Comparison of ENCODE assay signal across 26 mouse cellular contexts in genomic region chr2:22790435-22790834, GRCm38 (mm10). TPM values are rescaled to one million over a fixed set of nuclear protein-coding genes. Genes with fewer than 3 reads are reported as not detected.
A peak's percentile ranks its signal among the peaks of the same experiment; 100 is the strongest.
DNase-seq lines count a peak whose midpoint lies in the region; ATAC-seq and TF ChIP-seq lines count a peak whose summit lies in the region.
"Had no signal": no experiment of that assay in that cellular context is flagged by ENCODE, and none has a peak within 500 bp of the region (broad histone marks: within the 10 kb centered on the region; RNA-seq: fewer than 3 reads in every experiment).

No protein-coding gene starts in this region.

- H3K4me3 ChIP-seq in kidney, adult 2 months (ENCODE audit: insufficient read depth, low read depth, low read length), result no peak overlapping the region
- no peak overlapping the region for H3K4me3 ChIP-seq in spleen, adult 2 months (ENCODE audit: extremely low read depth, insufficient read depth, insufficient read length)
- H3K4me3 ChIP-seq in stomach, postnatal 0 days (ENCODE audit: low read depth, low read length), result no peak overlapping the region
- no peak overlapping the region for H3K4me3 ChIP-seq in forebrain, embryonic 10.5 days
- H3K4me3 ChIP-seq: embryonic facial prominence, embryonic 13.5 days; forebrain, embryonic 15.5 days; heart, embryonic 12.5 days; intestine, embryonic 15.5 days; limb, embryonic 10.5 days; liver, embryonic 13.5 days; lung, embryonic 15.5 days; midbrain, embryonic 15.5 days; myocyte; neural tube, embryonic 15.5 days had no signal

- no peaks in the 10 kb centered on the region for H3K36me3 ChIP-seq in kidney, adult 2 months (ENCODE audit: control insufficient read depth, insufficient read depth, low read length)
- peaks cover 3% of the 10 kb centered on the region for H3K36me3 ChIP-seq in spleen, adult 2 months (ENCODE audit: control insufficient read depth, insufficient read depth, low read length)
- no peaks in the 10 kb centered on the region for H3K36me3 ChIP-seq in stomach, postnatal 0 days (ENCODE audit: control insufficient read depth, insufficient read depth, low read length)
- no peaks in the 10 kb centered on the region for H3K36me3 ChIP-seq in forebrain, embryonic 10.5 days (replicated peaks)
- H3K36me3 ChIP-seq: embryonic facial prominence, embryonic 13.5 days; forebrain, embryonic 15.5 days; heart, embryonic 12.5 days; intestine, embryonic 15.5 days; limb, embryonic 10.5 days; lung, embryonic 15.5 days; midbrain, embryonic 15.5 days; neural tube, embryonic 15.5 days had no signal

- WGBS in kidney, adult 2 months, result 41% methylated on average over 1 of the region's 1 CpGs
- WGBS in spleen, adult 2 months, result 24% methylated on average over 1 of the region's 1 CpGs
- WGBS in stomach, postnatal 0 days, result 10% methylated on average over 1 of the region's 1 CpGs
- WGBS in forebrain, embryonic 10.5 days, result 63% methylated on average over 1 of the region's 1 CpGs

- peak; percentile 14 for DNase-seq in kidney, adult 2 months
- DNase-seq in kidney, postnatal 25 days, result no peak
- DNase-seq in spleen, adult 2 months (ENCODE audit: low read depth in 1 of 2, low spot score in 2 of 2), result no peak
- DNase-seq in spleen, postnatal 14 days (ENCODE audit: low spot score in 2 of 2), result no peak
- no peak for DNase-seq in adrenal gland, postnatal 14 days
- DNase-seq in stomach, postnatal 0 days (ENCODE audit: low spot score), result no peak
- no peak for DNase-seq in forebrain, embryonic 10.5 days (ENCODE audit: extremely low spot score, low spot score)
- DNase-seq: adrenal gland, adult 8-10 months; cerebellum, adult 11 months; cerebellum, postnatal 10 days; heart, postnatal 14 days; kidney, postnatal 4 days; liver, embryonic 13.5 days; right cerebral cortex, postnatal 4 days; thymus, postnatal 36 days had no signal

- H3K9me3 ChIP-seq in stomach, postnatal 0 days (ENCODE audit: control insufficient read depth, low read length), result no peaks in the 10 kb centered on the region
- H3K9me3 ChIP-seq in forebrain, embryonic 10.5 days, result peaks cover 6% of the 10 kb centered on the region; the same call in 1 of the 2 replicates
- H3K9me3 ChIP-seq: embryonic facial prominence, embryonic 13.5 days; forebrain, embryonic 15.5 days; intestine, embryonic 15.5 days; limb, embryonic 10.5 days; lung, embryonic 15.5 days; midbrain, embryonic 15.5 days had no signal

- peak; percentile 76 for ATAC-seq in megakaryocyte, adult 5-6 weeks (ENCODE audit: poor library complexity, severe bottlenecking)
- no peak for ATAC-seq in stomach, postnatal 0 days (ENCODE audit: low FRiP score, low TSS enrichment)
- ATAC-seq: forebrain, embryonic 15.5 days; intestine, embryonic 15.5 days; midbrain, embryonic 15.5 days had no signal

- no peak for TF ChIP-seq EP300 in stomach, postnatal 0 days (optimal IDR thresholded peaks at IDR 0.05)

- H3K4me2 ChIP-seq in stomach, postnatal 0 days (replicated peaks; ENCODE audit: low read depth), result no peak overlapping the region
- H3K4me2 ChIP-seq: embryonic facial prominence, embryonic 13.5 days; forebrain, embryonic 15.5 days; heart, embryonic 12.5 days; hindbrain, embryonic 14.5 days; intestine, embryonic 15.5 days; liver, embryonic 13.5 days; lung, embryonic 15.5 days; midbrain, embryonic 15.5 days; neural tube, embryonic 15.5 days had no signal

- H3K27me3 ChIP-seq in kidney, adult 2 months (replicated peaks; ENCODE audit: control insufficient read depth, insufficient read depth, low read length), result no peaks in the 10 kb centered on the region
- H3K27me3 ChIP-seq in spleen, adult 2 months (ENCODE audit: control insufficient read depth, insufficient read depth, low read length), result no peaks in the 10 kb centered on the region
- H3K27me3 ChIP-seq in stomach, postnatal 0 days (ENCODE audit: control insufficient read depth, insufficient read depth, low read length), result no peaks in the 10 kb centered on the region
- no peaks in the 10 kb centered on the region for H3K27me3 ChIP-seq in forebrain, embryonic 10.5 days (ENCODE audit: poor library complexity, severe bottlenecking)
- H3K27me3 ChIP-seq: embryonic facial prominence, embryonic 13.5 days; forebrain, embryonic 15.5 days; heart, embryonic 12.5 days; intestine, embryonic 15.5 days; liver, embryonic 13.5 days; lung, embryonic 15.5 days; midbrain, embryonic 15.5 days; neural tube, embryonic 15.5 days had no signal

- no peak overlapping the region for H3K27ac ChIP-seq in kidney, adult 2 months (ENCODE audit: insufficient read depth, low read depth, low read length)
- H3K27ac ChIP-seq in spleen, adult 2 months (ENCODE audit: insufficient read depth, low read length), result peak overlapping the region; percentile 50; the same call in 1 of the 2 replicates
- H3K27ac ChIP-seq in stomach, postnatal 0 days (replicated peaks), result no peak overlapping the region
- H3K27ac ChIP-seq in forebrain, embryonic 10.5 days, result no peak overlapping the region
- H3K27ac ChIP-seq: embryonic facial prominence, embryonic 13.5 days; forebrain, embryonic 15.5 days; hindbrain, embryonic 14.5 days; intestine, embryonic 15.5 days; limb, embryonic 10.5 days; liver, embryonic 13.5 days; lung, embryonic 15.5 days; midbrain, embryonic 15.5 days; neural tube, embryonic 15.5 days had no signal

- TF ChIP-seq POLR2A in kidney, adult 2 months (IDR thresholded peaks at IDR 0.05; ENCODE audit: low read depth, low read length), result no peak
- no peak for TF ChIP-seq POLR2A in spleen, adult 2 months (IDR thresholded peaks at IDR 0.05; ENCODE audit: low read depth, low read length)

- no peak for TF ChIP-seq CTCF in kidney, adult 2 months (conservative IDR thresholded peaks at IDR 0.05; ENCODE audit: insufficient read depth, insufficient read length, low read depth, low read length)
- TF ChIP-seq CTCF in spleen, adult 2 months (IDR thresholded peaks at IDR 0.05; ENCODE audit: extremely low read depth, insufficient read depth, insufficient read length, insufficient replicate concordance), result no peak
- TF ChIP-seq CTCF in stomach, postnatal 0 days (IDR thresholded peaks at IDR 0.05; ENCODE audit: low read depth), result no peak

- no peaks in the 10 kb centered on the region for H3K4me1 ChIP-seq in kidney, adult 2 months (ENCODE audit: control insufficient read depth, insufficient read depth, low read length)
- peaks cover 5% of the 10 kb centered on the region for H3K4me1 ChIP-seq in spleen, adult 2 months (ENCODE audit: control insufficient read depth, insufficient read depth, insufficient read length)
- no peaks in the 10 kb centered on the region for H3K4me1 ChIP-seq in stomach, postnatal 0 days (replicated peaks; ENCODE audit: control insufficient read depth, insufficient read depth)
- H3K4me1 ChIP-seq in forebrain, embryonic 10.5 days, result no peaks in the 10 kb centered on the region
- H3K4me1 ChIP-seq: embryonic facial prominence, embryonic 13.5 days; forebrain, embryonic 15.5 days; heart, embryonic 12.5 days; intestine, embryonic 15.5 days; limb, embryonic 10.5 days; lung, embryonic 15.5 days; midbrain, embryonic 15.5 days; neural tube, embryonic 15.5 days had no signal

- H3K9ac ChIP-seq in stomach, postnatal 0 days (ENCODE audit: low read length), result no peak overlapping the region
- H3K9ac ChIP-seq: embryonic facial prominence, embryonic 13.5 days; forebrain, embryonic 15.5 days; heart, embryonic 12.5 days; hindbrain, embryonic 14.5 days; intestine, embryonic 15.5 days; liver, embryonic 13.5 days; lung, embryonic 15.5 days; midbrain, embryonic 15.5 days; neural tube, embryonic 15.5 days had no signal

RNA-seq across cellular contexts. Expression of gene Apbb1ip, which starts 16.5 kb away (rescaled TPM):
- 0.69 and 2.0 TPM in 2 replicates for polyA plus RNA-seq in kidney, adult 2 months (2012; rRNA removed)
- polyA plus RNA-seq in spleen, adult 2 months (2012; rRNA removed), result 24.8 and 28.0 TPM in 2 replicates
- 194 and 206 TPM in 2 replicates for total RNA-seq in megakaryocyte, adult 5-6 weeks (2015)
- 27.6 and 49.7 TPM in 2 replicates for total RNA-seq in megakaryocyte, adult 5-6 weeks (2017)
- 3.6 and 13.0 TPM in 2 replicates for total RNA-seq in adrenal gland, postnatal 14 days (2021)
- polyA plus RNA-seq in stomach, postnatal 0 days (2015; fragmentation: Nextera tagmentation; extraction: Ambion mirVana), result 0.79 and 1.5 TPM in 2 replicates
- polyA plus RNA-seq in forebrain, embryonic 10.5 days (2016; fragmentation: Nextera tagmentation; extraction: Ambion mirVana), result 0.70 and 0.95 TPM in 2 replicates
